In genomic region chr2:71882914-71883651, GRCm38 (mm10) we compare ENCODE assay signal across 30 mouse cellular contexts. TPM values are rescaled to one million over a fixed set of nuclear protein-coding genes. Genes with fewer than 3 reads are reported as not detected.
DNase-seq lines count a peak whose midpoint lies in the region; ATAC-seq lines count a peak whose summit lies in the region.
"Had no signal": no experiment of that assay in that cellular context is flagged by ENCODE, and none has a peak within 500 bp of the region (broad histone marks: within the 10 kb centered on the region; RNA-seq: fewer than 3 reads in every experiment).

No protein-coding gene starts in this region.

- H3K27me3 ChIP-seq in embryonic facial prominence, embryonic 14.5 days (replicated peaks; ENCODE audit: control insufficient read depth, insufficient read depth, low read length), result no peaks in the 10 kb centered on the region
- H3K27me3 ChIP-seq in embryonic facial prominence, embryonic 10.5 days (replicated peaks; ENCODE audit: low read depth, poor library complexity, severe bottlenecking), result no peaks in the 10 kb centered on the region
- no peaks in the 10 kb centered on the region for H3K27me3 ChIP-seq in kidney, embryonic 15.5 days
- H3K27me3 ChIP-seq: heart, embryonic 15.5 days; hindbrain, embryonic 12.5 days; intestine, embryonic 15.5 days; limb, embryonic 13.5 days; midbrain, embryonic 12.5 days; Patski had no signal

- H3K4me1 ChIP-seq in embryonic facial prominence, embryonic 14.5 days (ENCODE audit: control insufficient read depth, insufficient read depth, low read length), result no peaks in the 10 kb centered on the region
- H3K4me1 ChIP-seq in embryonic facial prominence, embryonic 10.5 days, result no peaks in the 10 kb centered on the region
- H3K4me1 ChIP-seq in brown adipose tissue, adult 24 weeks (ENCODE audit: control insufficient read depth, insufficient read depth, insufficient read length, low read length), result no peaks in the 10 kb centered on the region
- H3K4me1 ChIP-seq in kidney, embryonic 15.5 days, result no peaks in the 10 kb centered on the region
- H3K4me1 ChIP-seq: forebrain, embryonic 10.5 days; heart, embryonic 10.5 days; hindbrain, embryonic 12.5 days; intestine, embryonic 15.5 days; limb, embryonic 13.5 days; midbrain, embryonic 12.5 days had no signal

- intact Hi-C loops in heart, postnatal 10 days (cut with DNase I), result no loop called here

- peaks cover 59% of the 10 kb centered on the region for H3K36me3 ChIP-seq in embryonic facial prominence, embryonic 14.5 days (ENCODE audit: control insufficient read depth, insufficient read depth, low read length)
- peaks cover 80% of the 10 kb centered on the region for H3K36me3 ChIP-seq in embryonic facial prominence, embryonic 10.5 days (replicated peaks)
- peaks cover 57% of the 10 kb centered on the region for H3K36me3 ChIP-seq in kidney, embryonic 15.5 days
- H3K36me3 ChIP-seq: hindbrain, embryonic 12.5 days; midbrain, embryonic 12.5 days had no signal

- no peak overlapping the region for H3K4me3 ChIP-seq in embryonic facial prominence, embryonic 14.5 days (ENCODE audit: low read depth, low read length)
- no peak overlapping the region for H3K4me3 ChIP-seq in embryonic facial prominence, embryonic 10.5 days
- H3K4me3 ChIP-seq in brown adipose tissue, adult 24 weeks (ENCODE audit: insufficient read depth, low read depth, low read length), result peak overlapping the region; percentile 53
- no peak overlapping the region for H3K4me3 ChIP-seq in kidney, embryonic 15.5 days (replicated peaks)
- H3K4me3 ChIP-seq: forebrain, embryonic 10.5 days; heart, embryonic 10.5 days; heart, embryonic 15.5 days; hindbrain, embryonic 12.5 days; intestine, embryonic 15.5 days; limb, embryonic 13.5 days; midbrain, embryonic 12.5 days had no signal

- H3K9me3 ChIP-seq in embryonic facial prominence, embryonic 14.5 days (ENCODE audit: control insufficient read depth, low read length), result no peaks in the 10 kb centered on the region
- H3K9me3 ChIP-seq in embryonic facial prominence, embryonic 10.5 days, result no peaks in the 10 kb centered on the region
- H3K9me3 ChIP-seq in kidney, embryonic 15.5 days (replicated peaks), result no peaks in the 10 kb centered on the region
- H3K9me3 ChIP-seq: forebrain, embryonic 10.5 days; G1E; heart, embryonic 10.5 days; heart, embryonic 15.5 days; hindbrain, embryonic 12.5 days; intestine, embryonic 15.5 days; limb, embryonic 13.5 days; midbrain, embryonic 12.5 days had no signal

- WGBS in embryonic facial prominence, embryonic 14.5 days, result 84% methylated on average over 19 of the region's 19 CpGs
- 85% methylated on average over 19 of the region's 19 CpGs for WGBS in embryonic facial prominence, embryonic 10.5 days
- WGBS in kidney, embryonic 15.5 days, result 89% methylated on average over 19 of the region's 19 CpGs

- H3K4me2 ChIP-seq in embryonic facial prominence, embryonic 14.5 days (ENCODE audit: low read depth, low read length), result no peak overlapping the region
- no peak overlapping the region for H3K4me2 ChIP-seq in kidney, embryonic 15.5 days
- H3K4me2 ChIP-seq: heart, embryonic 15.5 days; hindbrain, embryonic 12.5 days; intestine, embryonic 15.5 days; limb, embryonic 13.5 days; liver, embryonic 11.5 days; midbrain, embryonic 12.5 days had no signal

- ATAC-seq in embryonic facial prominence, embryonic 14.5 days (ENCODE audit: low read depth), result peak; percentile 65; the same call in 1 of the 2 replicates
- no peak for ATAC-seq in kidney, embryonic 15.5 days (replicated peaks; ENCODE audit: low FRiP score)
- no peak for ATAC-seq in granulocyte monocyte progenitor cell, adult 5-6 weeks (replicated peaks; ENCODE audit: poor library complexity, severe bottlenecking)
- ATAC-seq: hindbrain, postnatal 0 days; intestine, embryonic 15.5 days; Patski had no signal

- no peak overlapping the region for H3K27ac ChIP-seq in embryonic facial prominence, embryonic 14.5 days (replicated peaks; ENCODE audit: low read depth, low read length)
- no peak overlapping the region for H3K27ac ChIP-seq in embryonic facial prominence, embryonic 10.5 days (replicated peaks)
- H3K27ac ChIP-seq in brown adipose tissue, adult 24 weeks (replicated peaks; ENCODE audit: low read depth, low read length), result no peak overlapping the region
- H3K27ac ChIP-seq in kidney, embryonic 15.5 days, result no peak overlapping the region
- H3K27ac ChIP-seq: forebrain, embryonic 10.5 days; heart, embryonic 10.5 days; heart, embryonic 15.5 days; hindbrain, embryonic 12.5 days; hindbrain, postnatal 0 days; intestine, embryonic 15.5 days; limb, embryonic 13.5 days; midbrain, embryonic 12.5 days had no signal

- H3K9ac ChIP-seq in embryonic facial prominence, embryonic 14.5 days (ENCODE audit: low read depth, low read length), result no peak overlapping the region
- H3K9ac ChIP-seq in kidney, embryonic 15.5 days, result no peak overlapping the region
- H3K9ac ChIP-seq: heart, embryonic 15.5 days; hindbrain, embryonic 12.5 days; intestine, embryonic 15.5 days; limb, embryonic 13.5 days; midbrain, embryonic 12.5 days had no signal

- peak; percentile 19 for DNase-seq in embryonic facial prominence, embryonic 14.5 days (ENCODE audit: low spot score)
- no peak for DNase-seq in embryonic facial prominence, embryonic 10.5 days (ENCODE audit: low spot score)
- peak; percentile 84 for DNase-seq in heart, adult 11 months
- DNase-seq in heart, postnatal 10 days, result no peak
- DNase-seq in lung, postnatal 14 days, result peak; percentile 16
- DNase-seq: adrenal gland, postnatal 10 days; cerebellum, adult 11-12 months; cerebellum, adult 9-11 months; heart, postnatal 36 days; kidney, adult 8-10 months; kidney, postnatal 10 days; layer of hippocampus, adult 9-11 months; retina, postnatal 1 day; right cerebral cortex, postnatal 14 days; thymus, adult 18-20 months; thymus, postnatal 25 days had no signal

RNA-seq across cellular contexts. Expression of gene Pdk1, which starts 10.1 kb away (rescaled TPM):
- 54.7 and 67.2 TPM in 2 replicates for polyA plus RNA-seq in embryonic facial prominence, embryonic 14.5 days (2014; fragmentation: Nextera tagmentation; extraction: Ambion mirVana)
- polyA plus RNA-seq in embryonic facial prominence, embryonic 10.5 days (2016; fragmentation: Nextera tagmentation; extraction: Ambion mirVana), result 53.6 TPM in 2 replicates
- total RNA-seq in heart, postnatal 10 days (2021), result 100 to 1,000 TPM; 119 to 149 TPM
- polyA plus RNA-seq in brown adipose tissue, adult 24 weeks (2012; ENCODE audit: insufficient read depth, insufficient read length, missing spikeins), result 76.5 and 93.5 TPM in 2 replicates
- 44.4 and 45.2 TPM in 2 replicates for polyA plus RNA-seq in kidney, embryonic 15.5 days (2015; fragmentation: Nextera tagmentation; extraction: Ambion mirVana)
- 20.5 and 44.3 TPM in 2 replicates for total RNA-seq in granulocyte monocyte progenitor cell, adult 5-6 weeks (2014; fragmentation: Nextera tagmentation)
- total RNA-seq in granulocyte monocyte progenitor cell, adult 5-6 weeks (2017), result 77.7 and 82.7 TPM in 2 replicates

Comparison
In these comparisons a context has a peak if more than half of its experiments do, and no peak if none do; other contexts are left out.
1. DNase-seq: peak in embryonic facial prominence, embryonic 14.5 days (single experiment), heart, adult 11 months (single experiment) and lung, postnatal 14 days (single experiment); none in embryonic facial prominence, embryonic 10.5 days (single experiment) and heart, postnatal 10 days (0 of 2).